Mouse (Mus musculus) skeletal muscle tissue, adult 2 months (tissue): ENCODE data around the gene Mmp27.

Experiments used
- DNase-seq: peaks from one replicate; pipeline ENCODE4 v3.0.0-alpha.2; 2012; ENCODE audit warnings: low read depth, low spot score

Mmp27 gene

DNA sequence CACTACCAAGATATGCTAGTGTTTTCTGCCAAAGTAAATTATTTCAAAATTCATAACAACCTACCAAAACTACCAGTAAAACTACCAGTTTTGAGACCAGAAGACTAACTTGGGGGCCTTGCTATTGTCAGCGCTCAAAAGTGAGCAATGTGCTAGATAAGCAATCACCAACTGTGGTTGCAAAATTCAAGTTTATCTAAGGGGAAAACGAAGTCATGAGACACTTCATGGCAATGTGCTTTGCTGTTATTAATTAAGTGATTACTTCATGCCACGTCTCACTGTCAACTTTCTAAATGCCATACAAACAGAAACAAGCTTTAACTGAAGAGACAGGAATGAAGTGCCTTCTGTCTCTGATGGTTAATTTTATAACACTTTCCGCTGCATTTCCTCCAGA is at the start of gene Mmp27:
Mmp27 (plus strand) TSS at position 235 of the 400 bp plus-strand sequence.
- peak; percentile 29 for DNase-seq

DNA sequence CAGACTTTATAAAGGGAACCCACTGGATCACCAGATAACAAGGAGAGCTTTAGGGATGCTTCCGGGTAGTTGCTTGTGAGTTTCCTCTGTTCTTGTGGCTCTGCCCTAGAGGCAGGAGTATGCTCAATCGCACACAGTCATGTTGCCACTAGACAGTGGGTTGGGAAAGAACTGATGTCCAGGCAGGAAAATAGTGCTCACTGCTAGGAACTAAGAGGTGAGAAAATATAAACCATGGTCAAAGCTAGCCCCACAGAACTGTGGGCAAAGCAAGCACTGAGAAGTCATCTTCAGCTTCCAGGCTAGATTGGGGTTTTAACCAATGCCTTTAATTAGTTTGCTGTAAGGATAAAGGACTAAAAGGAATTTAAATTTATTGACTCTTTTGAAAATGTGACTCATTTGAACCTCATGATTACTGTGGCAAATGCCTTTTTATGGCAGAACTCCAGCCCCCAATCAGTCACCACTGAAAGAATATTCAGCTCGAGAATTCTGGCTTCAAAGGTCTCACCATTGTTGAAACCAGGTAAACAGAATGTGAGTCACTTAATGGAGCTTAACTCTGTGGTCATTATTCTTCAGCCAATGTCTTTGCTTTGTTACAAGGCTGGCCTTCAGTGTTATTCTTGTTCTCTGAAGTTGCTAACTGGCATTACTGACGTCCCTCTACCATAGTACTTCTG is 44.8 kb upstream of the Mmp27 start:
- no peak for DNase-seq

DNA sequence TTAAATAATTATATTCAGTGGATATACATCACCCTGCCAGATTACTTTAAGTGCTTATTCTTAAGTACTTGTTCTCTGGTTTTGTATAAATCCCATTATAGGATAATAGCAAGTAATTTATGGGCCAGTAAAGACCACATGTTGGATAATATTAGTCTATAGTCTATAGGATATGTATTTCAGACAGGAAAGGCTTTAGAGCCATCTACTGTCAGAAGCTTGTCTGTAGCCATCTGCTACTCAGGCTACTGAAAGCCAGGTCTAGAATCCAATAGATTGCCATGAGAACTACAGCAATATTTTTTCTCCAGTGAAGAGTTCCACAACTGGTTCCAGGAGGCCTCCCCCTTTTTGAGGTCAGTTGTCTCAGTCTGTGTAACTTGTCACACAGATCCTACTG is 28.4 kb upstream of the Mmp27 start:
- DNase-seq = no peak

DNA sequence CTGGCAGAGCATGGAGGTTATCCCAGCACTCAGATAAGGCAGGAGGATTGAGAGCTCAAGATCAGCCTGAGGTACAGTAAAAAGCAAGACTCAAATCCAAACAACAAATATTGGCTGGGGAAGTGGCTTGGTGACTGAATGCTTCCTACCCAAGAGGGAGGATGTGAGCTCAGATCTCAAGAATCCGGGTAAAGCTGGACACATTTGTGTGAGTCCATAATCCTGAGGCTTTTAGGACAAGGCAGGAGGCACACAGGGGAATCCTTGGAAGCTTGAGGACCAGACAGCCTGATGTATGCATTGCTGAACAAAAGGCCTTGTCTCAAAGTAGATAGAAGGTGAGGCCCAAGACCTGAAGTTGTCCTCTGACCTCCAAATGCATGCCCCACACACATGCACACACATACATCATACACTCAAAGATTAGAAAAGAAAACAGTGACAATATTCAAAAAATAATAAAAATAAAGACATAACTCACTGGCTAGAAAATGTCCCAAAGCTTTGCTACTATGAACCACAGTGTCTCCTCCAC is 26.2 kb upstream of the Mmp27 start:
- DNase-seq = no peak

DNA sequence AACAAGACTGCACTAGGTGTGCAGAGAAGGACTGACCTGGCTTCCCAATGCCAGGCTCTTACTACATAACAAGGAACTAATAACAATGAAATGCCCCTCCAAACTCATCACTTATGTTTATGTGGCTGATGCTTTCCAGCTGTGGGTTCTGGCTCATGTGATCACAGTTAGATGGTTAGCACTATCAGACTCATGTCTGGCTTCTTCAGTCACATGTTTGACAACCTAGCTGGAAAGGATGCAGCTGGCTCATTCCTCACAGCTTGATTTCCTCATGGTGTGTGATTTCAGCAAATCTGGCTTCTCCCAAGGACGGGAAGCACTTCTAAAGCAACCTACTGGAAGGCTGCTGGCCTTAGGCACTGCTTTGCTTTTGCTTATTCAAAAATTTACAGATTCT is 25.7 kb upstream of the Mmp27 start:
- DNase-seq = peak; percentile 29

DNA sequence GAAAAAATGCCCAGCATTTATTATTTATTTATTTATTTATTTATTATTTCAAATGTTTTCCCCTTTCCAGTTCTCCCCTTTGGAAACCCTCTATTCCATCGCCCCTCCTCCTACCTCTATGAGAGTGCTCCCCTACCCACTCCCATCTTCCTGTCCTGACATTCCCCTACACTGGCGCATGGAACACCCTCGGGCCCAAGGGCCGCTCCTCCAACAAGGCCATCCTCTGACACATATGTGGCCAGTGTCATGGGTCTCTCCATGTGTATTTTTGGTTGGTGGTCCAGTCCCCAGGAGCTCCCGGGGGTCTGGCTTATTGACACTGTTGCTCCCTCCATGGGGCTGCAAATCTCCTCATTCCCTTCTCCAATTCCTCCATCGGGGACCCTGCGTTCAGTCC is 25.3 kb upstream of the Mmp27 start:
- no peak for DNase-seq

DNA sequence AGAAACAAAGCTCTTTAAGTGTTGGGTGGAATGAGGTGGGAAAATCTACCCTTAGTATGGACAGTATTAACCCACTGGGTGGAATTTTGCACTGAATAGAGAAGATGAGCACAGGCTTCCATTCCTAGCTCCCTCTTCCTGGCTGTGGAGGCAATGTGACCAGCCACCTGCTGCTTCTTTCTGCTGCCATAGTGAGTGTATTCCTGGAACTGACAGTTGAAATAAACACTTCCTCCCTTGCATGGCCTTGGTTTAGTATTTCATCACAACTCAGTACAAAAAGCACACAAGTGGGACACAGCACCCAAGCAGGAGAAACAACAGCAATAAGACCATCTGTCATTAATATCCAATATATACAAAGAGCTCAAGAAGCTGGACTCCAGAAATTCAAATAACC is 19.3 kb upstream of the Mmp27 start:
- no peak for DNase-seq

DNA sequence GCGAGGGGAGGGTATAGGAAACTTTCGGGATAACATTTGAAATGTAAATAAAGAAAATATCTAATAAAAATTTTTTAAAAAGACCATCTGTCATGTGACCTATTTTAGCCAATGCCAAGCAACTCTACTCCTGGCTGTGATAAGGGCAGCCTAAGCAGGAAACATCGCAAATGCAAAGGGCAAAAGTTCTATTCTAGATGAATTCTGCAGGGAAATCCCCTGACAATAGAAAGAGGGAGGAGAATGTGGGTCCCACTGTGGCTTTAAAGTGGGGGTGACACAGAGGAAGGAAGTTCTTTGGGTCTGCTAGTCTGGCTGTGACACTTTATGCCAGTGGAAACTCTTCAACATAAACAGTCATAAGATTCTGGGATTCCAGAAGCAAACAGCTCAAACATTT is 17.7 kb upstream of the Mmp27 start:
- DNase-seq = no peak

DNA sequence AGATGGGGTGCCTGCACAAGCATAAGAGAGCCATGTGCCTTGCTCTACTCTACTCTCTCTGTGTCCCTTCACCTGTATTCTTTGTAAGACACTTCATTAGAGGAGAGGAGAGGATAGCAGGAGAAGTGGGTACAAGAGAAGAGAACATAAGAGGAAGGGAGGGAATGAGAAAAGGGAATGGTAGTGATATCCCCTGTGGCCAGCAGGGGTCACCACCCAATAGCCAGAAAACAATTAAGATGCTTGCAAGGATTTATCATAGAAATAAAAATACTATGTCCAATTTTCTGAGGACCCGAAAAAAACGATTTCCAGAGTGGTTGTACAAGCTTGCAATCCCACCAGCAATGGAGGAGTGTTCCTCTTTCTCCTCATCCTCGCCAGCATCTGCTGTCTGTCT is 16.8 kb upstream of the Mmp27 start:
- no peak for DNase-seq

DNA sequence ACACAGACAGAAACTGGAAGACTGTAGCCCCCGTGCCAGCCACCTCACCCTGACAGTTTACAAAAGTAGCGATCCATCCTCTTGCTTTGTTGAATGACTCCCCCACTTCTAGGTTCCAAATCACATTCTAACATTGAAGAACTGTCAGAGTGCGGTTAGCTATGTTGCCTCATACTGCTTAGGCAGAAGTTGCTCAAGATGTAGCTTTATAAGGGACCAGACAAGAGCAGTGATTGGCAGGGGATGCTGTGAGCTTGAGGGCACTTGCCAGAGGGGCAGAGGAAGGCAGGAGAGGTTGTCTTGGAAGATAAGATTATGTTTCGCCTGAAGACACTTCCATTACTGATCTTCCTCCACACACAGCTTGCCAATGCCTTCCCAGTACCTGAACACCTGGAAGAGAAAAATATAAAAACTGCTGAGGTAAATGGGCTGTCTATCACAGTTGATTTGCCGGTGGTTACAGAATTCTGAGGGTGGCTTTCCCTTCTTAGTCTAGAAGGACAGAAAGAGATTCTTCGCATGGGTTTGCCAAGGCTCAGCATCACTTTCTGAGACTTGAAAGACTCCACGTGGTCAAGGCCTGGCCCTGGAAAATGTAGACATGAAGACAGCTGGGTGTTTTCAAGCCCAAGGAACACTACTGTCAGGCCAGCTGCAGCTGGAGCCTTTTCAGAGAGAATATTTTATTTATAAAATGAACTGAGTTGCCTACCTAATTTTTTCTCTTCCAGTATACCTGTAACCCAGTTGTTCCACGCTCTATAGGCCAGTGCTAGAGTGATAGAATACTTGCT is 12.8 kb upstream of the Mmp27 start, which contains the start of gene Mmp8:
Mmp8 (plus strand) TSS at position 236 of the 797 bp plus-strand sequence.
- DNase-seq = no peak

DNA sequence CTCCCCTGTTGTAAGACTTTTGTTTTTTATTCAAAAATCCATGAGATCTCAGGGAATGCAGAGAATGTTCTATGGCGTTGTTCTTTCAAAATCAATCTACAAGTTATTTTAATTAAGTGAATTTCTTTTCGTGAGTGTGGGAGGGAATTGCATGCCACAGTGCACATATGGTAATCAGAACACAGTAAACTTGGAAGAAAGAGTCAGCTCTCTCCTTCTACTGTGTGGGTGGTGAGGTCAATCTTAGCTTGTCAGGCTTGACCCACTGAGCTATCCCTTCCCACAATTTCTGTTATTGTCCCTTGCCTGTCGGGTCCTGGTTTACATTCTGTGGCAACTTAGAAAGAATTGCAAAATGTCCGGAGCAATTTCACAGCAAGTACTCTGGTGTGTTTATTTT is 11.2 kb upstream of the Mmp27 start:
- no peak for DNase-seq

DNA sequence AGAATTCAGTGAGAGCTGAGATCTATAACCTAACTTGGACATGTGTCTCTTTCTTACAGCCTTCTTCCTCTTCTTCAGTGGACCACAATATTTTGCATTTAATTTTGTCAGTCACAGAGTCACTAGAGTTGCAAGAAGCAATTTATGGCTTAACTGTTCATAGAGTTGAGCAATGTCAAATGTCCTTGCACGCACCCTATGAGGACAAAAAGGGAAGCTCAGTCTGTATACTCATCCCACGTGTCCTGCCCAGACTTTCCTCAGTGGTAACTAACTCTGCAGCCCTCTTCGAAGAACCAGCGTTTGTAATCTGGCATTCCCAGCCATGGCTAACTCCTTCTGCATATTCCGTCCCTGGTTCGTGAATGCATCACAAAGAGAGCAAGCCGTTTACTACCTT is 3.8 kb upstream of the Mmp27 start:
- no peak for DNase-seq

DNA sequence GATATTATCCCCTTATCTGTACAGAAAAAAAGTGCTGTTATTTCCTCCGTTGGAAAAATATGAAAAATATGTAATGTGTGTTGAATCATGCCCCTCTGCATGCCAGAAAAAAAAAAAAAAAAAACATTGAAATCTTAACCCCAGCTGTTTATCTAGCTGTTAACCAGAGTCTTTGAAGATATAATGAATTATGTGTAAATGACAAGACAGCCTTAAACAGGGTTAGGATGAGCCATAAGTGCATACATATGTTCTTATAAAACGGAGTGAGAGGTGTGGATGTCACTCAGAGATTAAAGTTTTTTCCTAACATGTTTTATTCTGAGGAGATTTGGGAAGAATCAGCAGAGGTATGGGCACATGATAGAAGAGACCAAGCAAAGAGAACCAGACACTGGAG is 3.3 kb upstream of the Mmp27 start:
- DNase-seq = no peak

DNA sequence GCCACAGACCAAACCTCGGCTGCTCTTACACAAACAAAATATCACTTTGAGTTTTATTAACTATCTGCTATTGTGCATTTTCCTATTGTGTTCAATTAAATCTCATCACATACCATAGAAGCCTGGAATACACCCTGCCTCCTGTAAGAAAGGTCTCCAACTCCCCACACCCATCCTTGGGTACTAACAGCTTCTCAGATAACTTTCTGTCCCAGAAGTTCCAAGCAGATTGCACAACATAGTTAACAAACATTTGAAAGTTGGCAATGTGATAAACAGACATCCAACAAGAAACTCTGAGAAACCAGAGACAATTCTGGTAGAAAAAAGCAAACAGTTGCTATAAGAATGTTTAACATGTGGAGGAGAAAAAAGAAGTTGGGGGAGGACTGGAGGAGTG is 711 bp upstream of the Mmp27 start:
- DNase-seq = peak; percentile 52

DNA sequence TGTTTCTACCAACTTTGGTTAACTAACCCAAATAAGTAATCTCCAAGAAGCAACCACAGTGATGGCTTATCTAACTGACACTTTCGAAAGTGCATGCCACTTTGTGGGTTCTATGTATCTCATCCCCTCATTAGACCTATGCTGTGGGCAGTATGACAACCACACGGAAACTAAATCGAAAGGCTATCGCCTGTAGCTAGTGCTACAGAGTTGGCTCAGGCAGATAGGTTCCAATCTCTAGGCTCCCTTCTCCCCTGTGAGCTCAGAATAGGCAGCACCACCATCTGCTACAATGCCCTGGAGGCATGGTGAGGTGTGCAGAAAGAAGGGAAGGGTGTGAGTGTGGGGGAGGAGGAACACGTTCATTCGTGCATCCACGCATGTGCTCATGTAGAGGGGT is 992 bp downstream of the Mmp27 start:
- no peak for DNase-seq

DNA sequence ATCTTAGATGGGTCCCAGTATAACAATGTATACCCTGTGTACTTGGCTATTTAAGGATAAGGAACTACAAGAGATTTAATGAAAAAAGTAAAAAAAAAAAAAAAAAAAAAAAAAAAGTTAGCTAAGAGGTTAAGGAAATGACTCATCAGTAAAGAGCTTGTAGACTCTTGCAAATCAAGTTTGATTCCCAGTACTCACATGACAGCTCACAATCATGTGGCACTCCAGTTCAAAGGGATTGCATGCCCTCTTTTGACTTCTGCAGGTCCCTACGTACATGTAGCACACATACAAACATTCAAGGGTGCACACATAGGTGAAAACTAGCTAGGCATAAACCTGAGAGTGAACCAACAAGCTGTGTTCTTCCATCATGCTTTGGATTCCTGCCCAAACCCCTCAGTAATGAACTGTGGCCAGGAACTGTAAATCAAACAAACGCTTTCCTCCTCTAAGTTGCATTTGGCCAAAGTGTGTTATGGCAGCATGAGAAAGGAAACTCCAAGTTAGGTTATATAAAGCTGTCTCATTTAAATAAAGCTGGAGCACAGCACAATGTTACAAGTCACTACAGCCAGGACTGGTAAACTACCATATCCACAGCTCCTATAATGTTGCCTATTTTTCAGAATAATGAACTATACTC is 1.6 kb downstream of the Mmp27 start:
- DNase-seq = no peak

DNA sequence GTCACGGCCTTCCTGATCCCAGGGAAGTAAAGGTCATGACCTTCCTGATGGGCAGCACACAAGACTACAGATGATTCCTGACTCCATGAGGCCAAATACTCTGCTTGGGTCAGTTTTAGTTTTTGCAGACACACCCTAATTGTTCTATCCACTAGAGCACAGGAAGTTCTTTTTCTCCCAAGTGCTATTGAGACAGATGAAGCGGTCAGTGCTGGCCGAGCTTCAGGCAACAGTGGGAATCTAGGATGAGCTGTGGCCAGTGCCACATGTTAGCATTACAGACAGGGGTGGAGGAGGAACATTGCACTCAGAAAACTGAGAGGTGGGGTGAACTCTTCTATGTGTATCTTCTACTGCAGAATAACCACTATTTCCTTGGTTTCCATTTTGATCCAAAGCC is 4.3 kb downstream of the Mmp27 start:
- peak; percentile 71 for DNase-seq

DNA sequence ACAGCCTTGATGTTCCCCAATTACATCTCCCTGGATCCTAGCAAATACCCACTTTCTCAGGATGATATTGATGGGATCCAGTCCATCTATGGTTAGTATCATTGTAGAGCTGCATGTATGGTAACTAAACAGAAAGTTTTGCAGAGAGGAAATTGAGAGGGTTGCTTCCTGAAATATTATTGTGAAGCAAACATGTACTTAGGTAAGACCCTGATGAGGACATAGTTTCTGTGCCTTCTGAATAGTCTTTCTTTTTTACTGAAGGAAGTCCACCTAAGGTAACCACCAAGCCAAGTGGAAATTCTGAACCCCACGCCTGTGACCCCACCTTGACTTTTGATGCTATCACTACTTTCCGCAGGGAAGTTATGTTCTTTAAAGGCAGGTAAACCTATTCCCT is 6.2 kb downstream of the Mmp27 start:
- no peak for DNase-seq

DNA sequence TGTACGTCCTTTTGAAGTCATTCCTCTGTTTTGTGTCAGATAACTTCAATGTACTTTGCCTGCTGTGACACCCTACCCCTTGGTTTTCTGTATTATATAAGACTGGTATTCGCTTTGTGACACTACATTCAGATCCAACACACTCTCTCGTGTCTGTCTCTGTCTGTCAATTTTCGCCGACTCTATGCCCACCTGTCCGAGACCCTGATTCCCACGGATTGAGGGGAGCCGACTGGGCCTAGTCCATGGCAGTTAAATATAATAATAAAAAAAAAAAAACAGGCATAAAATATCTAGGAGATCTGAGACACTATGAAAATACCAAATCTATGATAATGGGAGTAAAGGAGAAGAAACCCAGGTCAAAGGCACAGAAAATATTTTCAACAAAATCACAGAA is 18.9 kb downstream of the Mmp27 start:
- no peak for DNase-seq

DNA sequence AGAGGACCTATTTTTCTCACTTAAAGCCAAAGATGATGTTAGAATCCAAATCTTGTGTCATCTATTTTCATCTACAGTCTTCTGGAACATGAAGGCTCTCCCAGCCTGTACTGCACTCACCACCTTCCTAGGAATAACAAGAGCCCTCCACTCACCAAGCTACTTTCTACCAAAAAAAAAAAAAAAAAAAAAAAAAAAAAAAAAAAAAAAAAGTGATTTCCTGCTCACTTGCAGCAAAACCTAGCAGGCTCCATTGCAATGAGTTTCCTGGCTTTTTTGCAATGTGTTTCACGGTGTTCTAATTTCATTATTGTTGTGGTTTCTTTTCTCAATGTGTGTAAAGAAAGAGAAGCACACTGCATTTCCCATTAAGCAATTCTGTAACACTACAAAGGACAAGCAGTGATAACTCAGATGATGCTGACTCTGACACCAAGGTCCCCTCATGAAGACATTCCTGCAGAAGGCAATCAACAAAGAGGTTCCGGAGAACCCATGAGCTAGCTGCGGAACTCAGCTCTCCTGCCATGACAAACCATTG is 22.1 kb downstream of the Mmp27 start:
- no peak for DNase-seq

DNA sequence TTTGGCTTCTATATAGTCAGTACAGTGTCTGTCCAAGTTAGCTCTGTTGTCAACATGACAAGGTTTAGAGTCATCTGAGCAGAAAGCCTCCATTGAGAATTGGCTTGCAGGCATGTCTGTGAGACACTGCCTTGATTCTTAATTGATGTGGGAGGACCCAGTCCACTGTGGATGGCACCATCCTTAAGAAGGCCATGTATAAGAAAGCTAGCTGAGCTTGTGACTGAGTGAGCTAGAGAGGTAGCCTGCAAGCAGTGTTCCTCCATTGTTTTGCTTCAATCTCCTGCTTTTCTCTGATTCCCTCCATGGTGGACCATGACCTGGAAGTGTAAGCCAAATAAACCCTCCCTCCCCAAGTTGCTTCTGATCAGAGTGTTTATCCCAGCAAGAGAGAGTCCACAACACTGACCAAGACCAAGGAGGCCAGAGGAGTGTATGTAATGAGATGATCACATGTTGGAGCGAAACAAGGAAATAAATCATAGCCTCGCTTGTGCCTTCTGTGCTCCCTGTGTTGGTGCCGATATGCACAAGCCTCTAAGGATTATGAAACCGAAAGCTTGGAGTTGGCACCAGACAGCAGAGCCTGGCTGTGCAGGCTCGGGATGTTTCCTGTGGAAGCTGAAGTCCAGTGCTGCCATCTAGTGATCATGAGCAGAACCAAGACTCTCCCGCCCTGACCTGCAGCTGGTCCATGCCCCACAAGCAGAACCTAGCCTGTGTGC is 23.8 kb downstream of the Mmp27 start:
- DNase-seq = peak; percentile 92
